Mouse (Mus musculus): ENCODE results near the gene Arid1b.

The Arid1b gene

GRCm38 (mm10) chr17:5316489-5316888, 322.4 kb downstream of the Arid1b start:
- in situ Hi-C loops (cut with MboI; ENCODE audit: unreplicated experiment in 2 of 2), result no loop called here

- in situ Hi-C loops (cut with MboI; ENCODE audit: unreplicated experiment in 2 of 2), result no loop called here
Observed at GRCm38 (mm10) chr17:5321589-5322225, 327.6 kb downstream of the Arid1b start.

GRCm38 (mm10) chr17:5322594-5322993, 328.5 kb downstream of the Arid1b start:
- in situ Hi-C loops (cut with MboI; ENCODE audit: unreplicated experiment in 2 of 2), result no loop called here

- in situ Hi-C loops (cut with MboI; ENCODE audit: unreplicated experiment in 2 of 2), result no loop called here
Observed at GRCm38 (mm10) chr17:5323746-5324145, 329.6 kb downstream of the Arid1b start.

GRCm38 (mm10) chr17:5324236-5324876, 330.2 kb downstream of the Arid1b start:
- in situ Hi-C loops (cut with MboI; ENCODE audit: unreplicated experiment in 2 of 2), result no loop called here

DNA sequence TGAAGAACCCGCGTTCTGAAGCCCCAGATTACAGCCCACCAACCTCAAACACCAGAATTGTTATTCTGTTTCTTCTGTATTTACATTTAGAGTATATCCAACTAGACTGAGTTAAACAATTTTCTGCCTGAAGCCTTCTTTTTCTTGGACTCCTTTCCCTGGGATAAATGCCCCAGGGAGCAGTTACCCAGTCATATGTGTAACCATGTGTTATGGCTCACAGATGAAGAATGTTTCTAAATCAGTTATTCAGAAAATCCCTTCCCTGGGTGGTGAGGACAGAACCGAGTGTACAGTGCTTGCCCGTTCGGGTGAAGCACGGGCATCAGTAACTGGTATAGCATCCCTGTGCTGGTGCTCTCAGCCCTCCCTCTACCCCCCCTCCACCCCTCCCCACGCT, 332.6 kb downstream of the Arid1b start:
- in situ Hi-C loops (cut with MboI; ENCODE audit: unreplicated experiment in 2 of 2), result no loop called here

GRCm38 (mm10) chr17:5327480-5328180, 333.5 kb downstream of the Arid1b start:
- in situ Hi-C loops (cut with MboI; ENCODE audit: unreplicated experiment in 2 of 2), result no loop called here

DNA sequence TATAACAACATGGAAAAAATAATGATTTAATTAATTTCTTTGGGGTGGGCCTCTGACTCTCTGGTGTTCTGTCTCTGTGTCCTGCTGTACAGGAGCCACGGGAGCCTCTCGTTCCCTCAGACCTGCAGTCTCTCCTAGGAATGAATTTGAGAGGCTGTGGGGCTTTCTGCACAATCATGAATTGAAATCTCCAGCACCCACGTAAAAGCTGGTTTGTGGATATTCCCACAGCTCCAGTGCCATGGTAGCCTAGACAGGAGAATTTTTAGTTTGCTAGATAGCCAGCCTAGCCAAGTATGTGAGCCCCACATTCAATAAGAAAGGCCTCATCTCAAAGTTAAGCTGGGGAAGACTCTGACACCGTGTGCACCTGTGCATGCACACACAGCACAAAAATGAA, 335.3 kb downstream of the Arid1b start:
- in situ Hi-C loops (cut with MboI; ENCODE audit: unreplicated experiment in 2 of 2), result no loop called here

- in situ Hi-C loops (cut with MboI; ENCODE audit: unreplicated experiment in 2 of 2), result no loop called here
Observed at GRCm38 (mm10) chr17:5330063-5330462, 335.9 kb downstream of the Arid1b start.

DNA sequence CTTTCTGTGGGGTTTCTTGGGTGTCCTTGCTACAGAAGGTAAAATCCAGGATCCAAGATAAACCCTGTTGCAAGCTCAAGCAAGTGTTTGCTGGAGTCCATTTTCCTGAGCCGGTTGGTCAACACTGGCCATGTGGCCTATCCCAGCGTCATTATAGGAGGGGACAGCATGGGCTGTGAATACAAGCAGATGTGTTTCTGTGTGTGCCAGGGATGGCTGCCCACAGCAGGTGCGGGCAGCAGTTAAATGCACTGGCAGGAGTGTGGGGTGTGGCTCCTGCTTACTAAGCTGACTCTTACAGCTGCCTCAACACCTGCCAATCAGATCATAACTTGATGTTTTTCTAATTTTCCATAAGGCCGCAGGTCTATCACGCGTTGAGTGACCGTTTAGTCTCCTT, 336.5 kb downstream of the Arid1b start:
- in situ Hi-C loops (cut with MboI; ENCODE audit: unreplicated experiment in 2 of 2), result no loop called here

DNA sequence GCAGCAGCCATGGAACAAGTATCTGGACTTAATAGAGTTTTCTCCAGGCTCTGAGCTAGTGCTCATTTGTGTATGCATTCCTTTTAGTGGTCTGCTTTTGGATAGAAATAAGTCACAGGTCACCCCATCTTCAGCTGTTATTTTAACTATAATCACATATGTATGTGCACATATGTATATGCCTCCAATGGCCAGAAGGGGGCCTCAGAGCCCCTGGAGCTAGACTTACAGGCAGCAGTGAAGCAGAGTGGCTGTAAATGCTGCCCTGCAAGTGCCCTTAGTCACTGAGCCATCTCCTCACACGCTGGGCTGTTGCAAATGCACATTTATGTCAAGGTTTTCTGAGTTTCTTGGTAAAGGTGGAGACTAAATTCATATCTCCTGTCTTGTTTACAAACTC, 337.3 kb downstream of the Arid1b start:
- in situ Hi-C loops (cut with MboI; ENCODE audit: unreplicated experiment in 2 of 2), result no loop called here

DNA sequence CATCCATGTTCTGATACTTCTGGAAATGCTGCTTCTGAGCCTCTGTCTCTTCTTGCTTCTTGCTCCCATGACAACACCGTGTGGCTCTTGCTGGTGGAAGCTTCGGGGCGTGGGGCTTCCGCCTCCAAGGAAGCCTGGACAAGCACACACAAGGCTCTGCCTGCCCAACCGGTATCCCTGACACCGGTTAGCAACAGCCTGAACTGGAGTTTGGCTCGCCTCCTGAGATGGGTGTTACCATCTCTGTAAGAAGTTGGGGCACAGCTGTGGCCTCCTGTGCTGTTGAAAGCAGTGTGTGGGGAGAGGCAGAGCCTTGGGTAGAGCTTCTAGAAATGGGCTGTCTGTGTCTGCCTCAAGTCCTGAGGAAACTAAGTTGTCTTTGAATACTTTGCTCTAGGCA, 340.4 kb downstream of the Arid1b start:
- in situ Hi-C loops (cut with MboI; ENCODE audit: unreplicated experiment in 2 of 2), result no loop called here

GRCm38 (mm10) chr17:5344426-5344825, 350.3 kb downstream of the Arid1b start:
- in situ Hi-C loops (cut with MboI; ENCODE audit: unreplicated experiment in 2 of 2), result no loop called here

DNA sequence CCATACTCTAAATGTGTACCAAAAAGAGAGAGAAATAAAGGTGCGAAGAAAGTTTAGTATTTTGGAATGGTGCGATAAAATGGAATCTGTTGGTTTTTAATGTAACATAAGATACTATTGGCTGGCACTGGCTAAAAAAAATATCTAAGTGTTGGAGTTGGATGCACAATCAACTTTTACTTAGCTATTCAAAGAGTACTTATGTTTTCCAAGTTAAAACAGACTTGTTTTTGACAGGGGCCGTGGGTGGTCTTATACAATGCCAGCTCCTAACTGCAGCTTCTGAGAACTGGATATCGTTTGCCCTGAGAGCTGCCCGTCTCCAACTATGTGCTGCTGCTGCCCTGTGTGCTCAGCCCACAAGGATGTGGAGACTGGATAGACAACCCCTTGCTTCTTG, 351.7 kb downstream of the Arid1b start:
- in situ Hi-C loops (cut with MboI; ENCODE audit: unreplicated experiment in 2 of 2), result no loop called here

DNA sequence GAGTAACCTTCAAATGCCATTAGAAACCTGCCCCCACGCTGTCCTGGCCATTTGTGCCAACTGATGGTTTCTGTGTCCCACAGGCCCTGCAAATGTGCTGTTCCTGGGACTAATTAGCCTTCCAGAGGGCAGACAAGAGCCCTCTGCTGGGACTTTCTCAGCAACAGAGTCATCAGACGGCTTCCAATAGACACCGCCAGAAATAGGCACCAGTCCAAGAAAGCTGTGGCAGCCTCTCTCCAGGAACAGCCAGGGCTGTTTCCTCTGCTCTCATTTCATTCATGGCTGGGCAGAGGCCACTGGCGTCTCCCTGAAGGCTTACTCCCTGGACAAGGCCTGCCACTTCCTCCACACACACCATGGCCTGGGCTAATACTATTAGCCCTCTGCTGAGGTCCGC, 358.8 kb downstream of the Arid1b start:
- in situ Hi-C loops (cut with MboI; ENCODE audit: unreplicated experiment in 2 of 2), result no loop called here

GRCm38 (mm10) chr17:5360759-5361158, 366.6 kb downstream of the Arid1b start:
- in situ Hi-C loops (cut with MboI; ENCODE audit: unreplicated experiment in 2 of 2), result no loop called here

- in situ Hi-C loops (cut with MboI; ENCODE audit: unreplicated experiment in 2 of 2), result no loop called here
Observed at GRCm38 (mm10) chr17:5365992-5366398, 371.9 kb downstream of the Arid1b start.

DNA sequence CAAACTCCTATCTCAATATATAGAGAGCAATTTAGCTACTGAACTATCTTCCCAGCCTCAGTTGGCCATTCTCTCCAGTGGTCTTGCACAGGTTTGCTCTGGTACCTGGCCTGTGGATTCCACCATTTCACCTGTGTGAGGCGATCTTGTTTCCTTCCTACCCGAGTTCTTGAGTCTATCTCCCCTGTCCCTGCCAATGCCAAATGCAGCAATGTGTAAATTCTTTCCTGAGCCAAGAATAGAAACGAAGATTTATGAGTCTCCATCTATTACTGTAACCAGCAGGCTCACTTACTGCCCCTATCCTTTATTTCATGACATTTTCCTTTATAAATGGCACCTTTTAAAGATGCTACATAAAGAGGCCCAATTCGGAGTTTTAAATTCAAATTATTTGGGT, 376.9 kb downstream of the Arid1b start:
- in situ Hi-C loops (cut with MboI; ENCODE audit: unreplicated experiment in 2 of 2), result no loop called here

- in situ Hi-C loops (cut with MboI; ENCODE audit: unreplicated experiment in 2 of 2), result no loop called here
Observed at GRCm38 (mm10) chr17:5371521-5371920, 377.4 kb downstream of the Arid1b start.

DNA sequence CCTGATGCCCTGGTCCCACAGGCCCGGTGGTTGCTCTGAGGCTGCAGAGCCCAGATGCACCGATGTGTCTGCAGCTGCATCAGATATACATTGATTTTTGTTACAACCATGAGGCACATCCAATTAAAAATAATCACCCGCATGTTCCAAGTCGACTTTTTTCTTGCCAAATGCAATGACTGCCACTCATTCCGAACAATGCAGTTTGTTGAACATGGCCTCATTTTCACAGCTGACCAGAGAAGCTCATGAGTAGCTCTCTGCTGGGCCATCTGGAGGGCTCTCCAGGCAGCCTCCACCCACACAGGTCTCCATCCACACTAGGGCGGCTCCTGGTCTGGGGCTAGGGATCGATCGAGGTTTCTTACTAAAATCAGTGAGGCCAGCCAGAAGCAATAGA, 378.8 kb downstream of the Arid1b start:
- in situ Hi-C loops (cut with MboI; ENCODE audit: unreplicated experiment in 2 of 2), result no loop called here

DNA sequence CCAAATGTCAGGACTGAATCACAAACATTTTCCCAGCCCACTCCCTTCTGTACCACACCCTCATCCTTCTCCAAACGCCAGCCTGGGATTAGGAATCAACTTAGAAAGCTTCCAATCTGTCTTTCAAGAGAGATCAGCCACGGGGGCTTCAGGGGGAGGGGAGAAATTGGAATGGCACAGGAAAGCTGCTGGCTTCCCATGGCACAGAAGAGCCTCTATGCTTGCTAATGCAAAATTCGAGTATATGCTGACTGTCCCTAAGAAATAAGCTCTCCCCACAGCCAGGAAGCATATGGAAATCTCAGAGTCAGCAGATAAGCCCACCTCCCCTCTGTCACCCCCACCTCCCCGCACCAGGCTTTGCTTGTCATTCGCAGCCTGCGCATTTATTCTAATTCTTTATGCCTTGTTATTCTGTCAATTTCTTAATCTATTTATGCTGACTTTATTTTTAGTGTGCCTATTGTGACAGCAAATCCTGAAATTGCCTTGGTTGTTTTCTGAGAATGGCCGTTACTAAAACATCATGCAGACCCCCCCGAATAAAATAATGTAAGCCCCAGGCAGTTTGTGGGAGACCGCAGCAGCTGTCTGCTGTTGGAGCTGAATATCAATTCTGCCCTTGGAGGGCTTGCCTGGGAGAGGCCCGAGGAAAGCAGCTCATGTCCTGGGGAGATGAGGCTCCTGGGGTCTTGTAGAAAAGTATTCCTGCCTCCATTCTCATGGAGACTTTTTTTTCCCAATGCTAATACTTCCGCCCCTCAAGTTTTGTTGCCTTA, 383.2 kb downstream of the Arid1b start:
- in situ Hi-C loops (cut with MboI; ENCODE audit: unreplicated experiment in 2 of 2), result no loop called here

All from v-Abl transformed pro-B cells (cell line).